Mouse (Mus musculus): ENCODE results near the gene Gm28038.

The Gm28038 gene

DNA sequence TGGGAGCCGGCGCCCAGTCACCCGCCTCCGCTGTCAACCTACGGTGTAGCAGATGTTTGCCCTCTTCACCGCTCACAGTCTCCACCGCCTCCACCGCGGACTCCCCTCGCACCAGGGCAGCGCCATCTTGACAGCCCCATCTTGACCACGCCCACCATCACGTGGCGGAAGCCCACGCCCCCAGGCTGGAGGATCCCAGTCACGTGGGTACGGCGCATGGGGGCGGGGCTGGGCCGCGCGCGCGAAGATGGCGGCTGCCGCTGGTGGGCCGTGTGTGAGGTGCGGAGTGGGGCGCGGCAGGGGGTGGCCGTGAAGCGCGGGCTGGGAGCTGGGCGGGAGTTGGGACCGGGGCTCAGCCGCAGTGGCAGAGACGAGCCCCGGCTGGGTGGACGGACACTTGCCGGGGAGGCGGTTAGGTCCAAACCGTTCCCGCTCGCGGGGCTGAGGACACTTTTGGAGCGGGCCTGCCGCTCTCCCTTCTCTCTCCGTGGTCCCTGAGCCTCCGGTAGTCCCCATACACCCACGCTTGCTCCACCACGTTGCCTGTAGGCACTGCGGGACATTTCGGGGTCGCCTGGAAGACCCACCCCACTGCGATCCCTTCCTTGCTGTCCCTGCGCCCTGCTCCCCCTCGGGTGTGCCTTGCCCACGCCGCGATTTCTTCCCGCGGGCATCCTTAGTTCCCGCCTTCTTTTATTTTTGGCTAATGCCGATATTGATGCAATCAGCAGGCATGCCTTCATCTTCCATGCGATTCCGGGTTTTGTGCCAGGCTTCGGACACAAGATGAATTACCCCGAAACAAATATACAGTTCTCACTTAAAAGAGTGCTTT, 5.6 kb downstream of the Gm28038 start, which contains the start of the genes Dolk and Nup188:
Gene Dolk (minus strand): TSS at position 143 of the 835 bp plus-strand sequence.
Gene Nup188 (plus strand): TSS at position 206 of the 835 bp plus-strand sequence.
- peak; percentile 97 for DNase-seq (ENCODE audit: low read depth)

DNA sequence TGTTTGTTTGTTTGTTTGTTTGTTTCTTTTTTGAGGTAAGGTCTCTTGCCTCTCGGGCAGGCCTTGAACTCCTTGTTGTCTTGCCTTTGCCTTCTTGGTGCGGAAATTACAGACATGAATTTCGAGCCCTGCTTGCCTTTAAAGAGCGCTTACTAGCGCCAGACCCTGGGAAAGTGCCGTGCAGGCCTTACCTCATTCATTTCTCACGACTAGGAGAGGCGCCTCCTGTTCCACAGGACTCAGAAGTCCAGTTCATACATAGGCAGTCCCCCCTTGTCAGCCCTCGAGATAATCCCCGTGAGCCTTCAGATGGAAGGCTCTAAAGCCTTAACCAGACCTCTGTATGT, 6.2 kb downstream of the Gm28038 start:
- DNase-seq (ENCODE audit: low read depth) = peak; percentile 57

DNA sequence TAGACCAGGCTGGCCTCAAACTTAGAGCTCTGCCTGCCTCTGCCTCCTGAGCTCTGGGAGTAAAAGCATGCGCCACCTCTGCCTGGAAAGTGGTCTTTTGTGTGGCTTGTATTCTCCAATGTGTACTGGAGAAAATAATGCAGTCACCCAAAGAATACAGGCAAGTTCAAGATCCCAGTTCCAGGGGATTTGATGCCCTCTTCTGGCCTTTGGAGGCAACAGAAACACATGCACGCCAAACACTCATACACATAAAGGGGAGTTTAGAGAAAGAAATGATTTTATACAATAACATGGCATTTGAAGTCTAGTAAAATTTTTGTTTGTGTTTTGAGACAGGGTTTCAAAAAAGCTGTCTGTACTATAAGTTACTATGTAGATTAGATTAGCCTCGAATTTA, 18.7 kb downstream of the Gm28038 start:
- peak; percentile 30 for DNase-seq (ENCODE audit: low read depth)

DNA sequence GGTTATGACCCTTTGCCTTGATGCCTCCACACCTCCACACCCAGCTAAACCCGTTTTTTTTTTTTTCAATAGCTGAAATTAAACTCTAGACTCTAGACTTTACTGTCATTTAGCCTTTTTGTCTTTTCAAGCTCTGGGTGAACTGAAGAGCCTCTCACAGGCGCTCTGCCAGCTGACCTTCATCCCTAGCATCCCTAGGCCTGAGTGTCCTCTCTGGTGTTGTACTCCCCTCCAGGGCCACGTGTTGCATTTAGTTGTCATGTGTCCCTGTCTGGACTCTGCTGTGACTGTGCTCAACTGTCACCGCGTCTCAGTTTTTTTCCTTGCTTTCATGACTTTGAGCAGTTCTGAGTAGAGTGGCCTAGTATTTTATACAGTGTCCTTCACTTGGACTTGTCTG, 19.1 kb downstream of the Gm28038 start:
- no peak for DNase-seq (ENCODE audit: low read depth)

DNA sequence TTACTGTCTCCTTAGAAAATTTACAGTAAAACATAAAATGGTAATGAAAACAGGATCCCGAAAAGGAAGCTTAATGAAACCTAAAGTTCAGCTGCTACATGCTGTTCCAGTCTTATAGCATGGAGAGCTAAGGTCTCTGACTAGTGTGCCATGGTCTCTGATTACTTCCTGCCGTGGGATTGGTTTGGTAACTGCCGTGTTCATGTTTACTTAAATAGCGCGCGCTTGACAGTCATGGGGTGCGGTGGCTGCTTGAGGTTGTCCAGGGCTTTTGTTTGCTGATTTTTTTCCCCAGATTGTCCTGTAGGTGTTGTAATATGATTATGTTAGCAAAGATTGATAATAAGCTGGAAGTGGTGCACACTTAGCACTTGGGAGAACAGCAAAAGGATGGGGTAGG, 25.2 kb downstream of the Gm28038 start:
- no peak for DNase-seq (ENCODE audit: low read depth)

DNA sequence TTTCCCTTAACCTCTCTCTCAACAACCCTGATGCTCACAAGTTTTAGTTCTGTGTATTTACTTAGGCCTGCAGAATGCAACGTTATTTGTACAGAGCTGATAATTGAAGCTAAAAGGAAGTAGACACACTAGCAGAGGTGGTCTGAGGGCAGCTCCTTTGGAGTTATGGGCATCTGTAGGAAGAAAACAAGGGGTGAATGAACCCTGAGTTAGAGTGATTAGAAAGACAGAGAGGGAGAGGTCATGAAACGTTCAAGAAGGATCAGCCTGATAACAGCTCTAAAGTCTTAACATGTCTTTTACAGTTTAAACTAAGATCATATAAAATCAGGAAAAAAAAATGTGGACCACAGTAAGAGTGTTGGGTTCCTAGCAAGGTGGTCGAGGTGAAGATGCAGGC, 28.5 kb downstream of the Gm28038 start:
- DNase-seq (ENCODE audit: low read depth) = no peak

DNA sequence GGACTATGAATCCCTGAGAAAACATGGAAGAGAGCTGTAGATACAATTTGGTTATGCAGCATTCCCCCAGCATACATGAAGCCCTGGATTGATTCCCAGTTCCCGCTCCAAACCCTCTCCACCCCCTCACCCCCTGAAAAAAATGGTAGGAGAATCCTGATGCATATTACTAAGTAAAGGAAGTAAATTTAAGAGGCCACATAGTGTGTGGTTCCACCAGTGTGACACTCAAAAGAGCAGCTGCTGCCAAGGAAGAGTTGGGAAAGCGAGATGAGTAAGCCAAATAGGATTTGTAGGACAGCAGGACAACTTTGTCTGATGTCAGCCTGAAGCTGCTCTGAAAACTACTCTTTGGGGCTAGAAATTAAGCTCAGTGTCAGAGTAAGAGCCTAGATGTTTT, 30.6 kb downstream of the Gm28038 start:
- DNase-seq (ENCODE audit: low read depth) = no peak

DNA sequence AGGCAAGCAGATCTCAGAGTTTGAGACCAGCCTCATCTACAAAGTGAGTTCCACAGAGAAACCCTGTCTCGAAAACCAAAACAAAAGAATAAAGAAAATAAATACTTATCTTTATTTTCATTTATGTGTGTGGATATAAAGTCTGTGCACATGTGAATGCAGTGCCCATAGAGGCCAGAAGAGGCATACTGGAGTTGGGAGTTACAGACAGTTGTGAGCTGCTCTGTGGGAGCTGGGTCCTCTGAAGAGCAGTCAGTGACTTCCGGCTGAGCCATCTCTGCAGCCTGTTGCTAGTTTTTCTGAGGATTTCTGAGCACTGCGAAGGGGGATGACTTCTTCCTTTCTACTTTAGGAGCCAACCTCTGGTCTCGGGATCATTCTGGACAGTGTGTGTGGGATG, 35.3 kb downstream of the Gm28038 start:
- DNase-seq (ENCODE audit: low read depth) = no peak

DNA sequence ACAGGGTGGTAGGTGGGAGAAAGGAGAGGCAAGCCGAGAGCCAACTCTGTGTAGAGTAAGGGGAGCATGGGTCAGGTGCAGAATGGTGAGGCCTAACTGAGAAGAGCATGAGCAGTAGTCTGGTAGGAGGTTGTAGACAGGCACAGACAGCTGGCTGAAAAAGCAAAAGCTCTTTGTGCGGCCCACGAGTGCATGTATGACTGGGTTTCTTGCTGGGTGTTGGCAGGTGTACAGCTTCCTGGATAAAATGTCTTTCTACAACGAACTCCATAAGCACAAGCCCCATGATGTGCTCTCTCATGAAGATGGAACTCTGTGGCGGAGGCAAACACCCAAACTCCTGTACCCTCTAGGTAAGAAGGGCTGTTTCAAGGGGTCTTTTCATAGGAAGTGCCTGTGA, 36.1 kb downstream of the Gm28038 start:
- no peak for DNase-seq (ENCODE audit: low read depth)

DNA sequence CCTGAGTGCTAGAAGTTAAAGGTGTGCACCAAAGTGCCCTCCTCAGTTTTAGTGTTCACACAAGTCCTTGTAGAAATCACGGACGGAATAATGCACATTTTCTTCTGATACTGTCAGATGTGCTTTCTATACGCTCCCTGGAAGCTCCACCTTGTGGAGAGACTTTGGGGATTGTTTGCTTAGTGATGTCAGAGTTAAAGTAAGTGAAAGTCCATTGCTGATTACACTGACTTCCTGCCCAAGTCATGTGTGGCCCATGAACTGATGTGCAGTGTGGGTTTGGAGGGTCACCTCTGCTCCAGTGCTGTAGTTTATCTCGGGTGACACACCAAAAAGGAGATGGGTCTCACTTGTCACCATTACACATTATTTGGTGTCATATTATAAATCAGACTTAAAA, 38.4 kb downstream of the Gm28038 start:
- DNase-seq (ENCODE audit: low read depth) = no peak

DNA sequence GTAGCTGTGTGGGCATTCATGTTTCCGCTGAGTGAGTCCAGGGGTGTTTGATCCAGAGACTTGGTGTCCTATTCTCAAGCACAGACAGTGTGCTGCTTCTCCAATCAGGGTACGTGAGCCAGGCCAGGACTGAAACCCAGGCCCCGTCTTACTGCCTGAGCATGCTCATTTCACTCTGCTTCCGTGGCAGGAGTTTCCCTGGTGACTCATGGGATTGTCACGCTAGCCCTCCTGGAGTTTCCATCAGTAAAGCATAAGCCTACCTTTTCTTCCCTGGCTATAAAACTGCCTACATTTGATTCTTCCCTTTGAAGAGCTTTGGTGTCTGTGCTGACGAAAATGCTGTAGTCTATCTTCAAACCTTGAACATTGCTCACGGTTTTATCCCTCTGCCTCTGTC, 42.3 kb downstream of the Gm28038 start:
- DNase-seq (ENCODE audit: low read depth) = no peak

DNA sequence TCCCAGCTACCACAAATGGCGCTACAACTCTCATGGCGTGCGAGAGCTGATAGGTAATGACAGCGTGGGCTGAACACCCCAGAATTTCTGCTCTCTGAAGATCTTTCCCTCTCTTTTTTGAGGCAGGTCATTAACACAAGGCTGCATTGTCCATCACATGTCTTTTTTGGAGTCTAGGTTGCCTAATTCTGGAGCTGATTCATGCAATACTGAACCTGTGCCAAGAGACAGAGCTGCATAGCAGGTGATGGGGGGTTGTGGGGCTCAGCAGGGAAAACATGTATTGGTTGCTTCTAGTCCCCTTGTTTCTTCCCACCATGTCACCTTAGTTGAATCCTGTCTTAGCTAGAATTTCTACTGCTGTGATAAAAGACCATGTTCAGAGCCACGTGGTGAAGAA, 44.5 kb downstream of the Gm28038 start:
- no peak for DNase-seq (ENCODE audit: low read depth)

DNA sequence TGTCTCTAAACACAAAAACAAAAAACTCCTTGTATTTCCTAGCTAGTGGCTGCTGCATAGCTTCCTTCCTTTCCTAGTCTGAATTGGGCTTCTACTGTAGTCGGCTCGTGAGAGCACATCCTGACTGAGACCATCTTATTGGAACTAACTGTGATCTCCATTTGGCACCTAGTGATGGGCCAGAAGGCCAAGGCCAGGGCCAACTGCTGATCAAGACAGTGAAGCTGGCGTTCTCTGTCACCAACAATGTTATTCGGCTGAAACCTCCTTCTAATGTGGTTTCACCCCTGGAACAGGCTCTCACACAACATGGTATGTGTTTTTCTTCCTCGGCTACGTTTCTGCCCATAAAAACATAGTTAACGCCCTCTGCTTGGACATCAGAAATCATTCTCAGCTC, 46.4 kb downstream of the Gm28038 start:
- no peak for DNase-seq (ENCODE audit: low read depth)

DNA sequence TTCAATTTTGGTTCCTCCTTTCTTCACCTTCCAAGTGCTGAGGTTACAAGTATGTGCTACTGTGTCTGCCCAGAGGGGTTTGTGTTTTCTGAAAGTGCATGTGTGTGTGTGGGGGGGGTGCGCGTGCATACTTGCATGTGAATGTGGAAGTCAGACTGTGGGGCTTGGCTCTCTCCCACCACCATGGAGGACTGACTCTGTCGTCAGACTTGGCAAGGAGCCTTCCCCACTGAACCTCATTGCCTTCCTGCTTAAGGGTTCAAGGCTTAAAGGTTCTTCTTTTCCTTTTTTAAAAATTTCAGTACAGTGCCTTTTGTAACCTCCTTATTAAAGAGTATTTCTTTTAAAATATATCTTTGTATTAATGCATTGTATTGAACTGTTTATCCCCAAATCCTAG, 47.9 kb downstream of the Gm28038 start:
- no peak for DNase-seq (ENCODE audit: low read depth)

DNA sequence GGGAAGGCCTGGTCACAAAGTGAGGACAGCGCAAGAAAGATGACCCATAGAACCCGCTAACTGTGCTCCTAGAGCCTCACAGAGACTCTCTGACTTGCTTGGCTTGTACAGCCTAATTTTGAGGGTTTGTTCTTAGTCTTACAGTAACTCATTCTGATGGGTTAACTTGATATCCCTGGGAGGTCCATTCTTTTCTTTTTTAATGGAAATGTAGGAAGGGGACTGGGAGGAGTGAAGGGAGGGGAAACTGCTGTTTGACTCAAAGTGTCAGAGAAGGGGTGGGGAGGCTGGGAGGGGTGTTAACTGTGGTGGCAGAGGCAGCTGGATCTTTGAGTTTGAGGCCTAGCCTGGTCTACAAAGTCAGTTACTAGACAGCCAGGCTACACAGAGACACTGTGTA, 54.5 kb downstream of the Gm28038 start:
- no peak for DNase-seq (ENCODE audit: low read depth)

DNA sequence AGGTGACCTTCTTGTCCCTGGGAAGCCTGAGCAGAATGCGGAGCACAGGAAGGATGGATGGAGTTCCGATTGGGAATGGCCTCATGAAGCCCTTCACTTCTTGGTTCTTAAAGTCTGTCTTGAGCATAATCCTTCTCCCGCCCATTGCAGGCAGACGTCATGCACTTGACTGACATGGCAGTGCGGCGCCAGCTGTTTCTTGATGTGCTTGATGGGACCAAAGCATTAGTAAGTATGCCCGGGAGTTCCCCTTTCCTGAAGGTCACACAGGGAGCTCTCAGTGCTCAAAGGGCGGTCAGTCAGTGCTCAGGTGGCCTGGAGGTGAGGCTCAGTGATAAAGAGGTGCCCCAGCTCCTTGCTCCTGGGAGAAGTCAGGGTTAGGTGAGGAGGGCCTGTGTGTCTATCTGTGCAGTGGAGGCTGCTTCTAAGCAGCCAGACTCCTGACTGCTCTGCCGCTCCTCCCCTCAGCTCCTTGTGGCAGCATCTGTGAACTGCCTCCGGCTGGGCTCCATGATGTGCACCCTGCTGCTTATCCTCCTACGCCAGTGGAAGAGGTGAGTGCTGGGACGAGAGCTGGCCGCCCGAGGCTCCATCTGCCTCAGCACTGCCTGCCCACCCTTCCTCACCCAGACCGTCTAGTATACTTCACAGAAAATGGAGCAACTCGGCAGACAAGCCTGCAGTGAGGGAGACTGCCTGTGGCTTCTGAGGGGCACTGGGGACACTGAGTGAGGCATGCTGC, 55.5 kb downstream of the Gm28038 start:
- no peak for DNase-seq (ENCODE audit: low read depth)

DNA sequence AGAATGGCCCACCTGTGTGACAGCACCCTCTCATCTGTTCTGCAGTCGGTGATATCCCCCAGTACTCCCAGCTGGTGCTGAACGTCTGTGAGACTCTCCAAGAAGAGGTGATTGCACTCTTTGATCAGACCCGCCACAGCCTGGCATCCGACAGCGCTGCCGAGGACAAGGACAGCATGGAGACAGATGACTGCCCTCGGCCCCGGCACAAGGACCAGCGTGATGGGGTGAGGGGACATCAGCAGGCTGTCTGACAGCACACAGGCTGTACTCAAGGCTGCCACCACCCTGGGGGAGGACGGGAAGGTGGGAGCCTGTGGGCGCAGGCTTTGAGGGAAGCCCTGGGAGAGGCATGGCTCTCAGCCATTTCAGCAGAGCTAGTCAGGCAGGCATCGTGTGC, 56.3 kb downstream of the Gm28038 start:
- DNase-seq (ENCODE audit: low read depth) = no peak

DNA sequence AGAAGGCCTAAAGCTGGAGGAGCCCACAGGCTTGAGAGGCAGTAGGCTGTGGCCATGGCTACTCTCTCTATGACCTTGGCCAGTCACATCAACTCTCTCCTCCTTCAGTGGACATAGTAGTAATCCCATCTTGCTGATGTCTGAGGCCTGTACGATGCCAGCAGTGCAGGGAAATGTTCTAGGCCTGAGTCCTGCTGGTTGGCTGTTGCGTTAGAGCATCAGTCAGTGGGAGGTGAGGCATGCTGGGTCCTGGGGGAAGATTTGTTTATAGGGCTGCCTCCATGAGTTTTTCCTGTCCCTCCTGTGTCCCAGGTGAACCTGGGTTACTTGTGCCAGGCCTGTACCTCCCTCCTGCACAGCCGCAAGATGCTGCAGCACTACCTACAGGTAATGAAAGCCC, 61.2 kb downstream of the Gm28038 start:
- no peak for DNase-seq (ENCODE audit: low read depth)

DNA sequence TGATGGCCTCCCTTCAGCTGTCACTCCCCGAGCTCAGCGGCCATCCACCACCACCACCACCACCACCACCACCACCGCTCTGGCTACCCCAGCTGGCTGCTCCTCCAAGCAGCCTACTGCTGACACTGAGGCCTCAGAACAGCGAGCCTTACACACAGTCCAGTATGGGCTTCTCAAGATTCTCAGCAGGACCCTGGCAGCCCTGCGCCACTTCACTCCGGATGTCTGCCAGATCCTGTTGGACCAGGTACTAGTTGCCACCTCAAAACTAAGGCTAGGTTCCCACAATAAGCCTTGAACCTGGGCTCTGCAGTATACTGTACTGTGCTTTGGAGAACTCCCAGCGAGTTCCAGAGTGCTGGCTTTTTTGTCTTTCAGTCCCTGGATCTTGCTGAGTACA, 61.7 kb downstream of the Gm28038 start:
- no peak for DNase-seq (ENCODE audit: low read depth)

DNA sequence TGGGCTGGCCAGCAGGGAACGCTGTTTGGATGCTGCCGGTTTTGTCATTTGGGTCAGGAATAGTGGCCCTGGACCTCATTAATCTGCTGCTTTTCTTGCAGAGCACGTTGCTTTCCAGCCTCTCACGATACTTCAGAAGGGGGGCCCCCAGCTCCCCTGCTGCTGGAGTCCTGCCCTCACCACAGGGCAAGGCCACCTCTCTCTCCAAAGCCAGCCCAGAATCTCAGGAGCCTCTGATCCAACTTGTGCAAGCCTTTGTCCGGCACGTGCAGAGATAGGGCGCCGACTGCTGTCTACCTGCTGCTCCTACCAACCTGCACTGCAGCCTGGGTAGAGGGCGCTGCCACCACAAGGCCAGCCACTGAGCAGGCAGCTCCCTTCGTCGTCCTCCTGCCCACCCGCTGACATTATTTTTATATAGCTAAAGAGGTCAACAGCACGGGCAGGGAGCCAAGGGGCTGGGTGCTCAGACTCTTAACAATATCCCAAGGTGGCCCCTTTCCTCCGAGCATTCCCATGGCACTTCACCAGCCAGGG, 62.8 kb downstream of the Gm28038 start:
- DNase-seq (ENCODE audit: low read depth) = no peak

DNA sequence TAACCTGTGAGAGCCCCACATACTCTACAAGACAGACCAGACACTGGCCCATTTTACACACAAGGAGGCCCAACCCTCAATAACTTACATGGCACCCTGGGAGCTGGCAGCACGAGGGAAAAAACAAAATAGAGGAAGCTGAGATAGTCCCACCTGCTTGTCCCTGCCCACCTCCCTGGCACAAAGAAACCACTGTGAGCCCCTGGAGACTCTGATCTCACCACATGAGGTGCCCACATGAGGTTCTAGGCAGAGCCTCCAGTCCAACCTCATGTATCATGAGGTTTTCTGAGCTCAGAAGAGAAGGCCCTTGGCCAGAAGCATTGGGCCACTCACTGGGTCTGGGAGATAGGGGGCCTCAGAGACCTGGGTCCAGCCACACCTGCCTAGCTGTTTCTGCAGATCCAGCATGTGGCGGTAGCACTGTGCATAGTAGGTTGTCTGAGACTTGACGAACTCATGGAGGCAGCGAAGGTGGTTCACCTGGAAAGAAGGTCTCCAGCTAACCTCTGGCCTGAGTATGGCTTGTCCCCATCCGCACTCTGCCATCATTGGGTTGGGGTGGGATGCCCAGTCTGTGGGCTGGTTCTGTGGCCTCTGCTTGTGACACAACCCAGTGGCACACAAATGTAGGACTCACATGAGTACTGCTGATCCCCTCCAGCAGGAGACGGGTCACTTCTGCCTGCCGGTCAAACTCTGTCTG, 65.3 kb downstream of the Gm28038 start:
- DNase-seq (ENCODE audit: low read depth) = no peak

DNA sequence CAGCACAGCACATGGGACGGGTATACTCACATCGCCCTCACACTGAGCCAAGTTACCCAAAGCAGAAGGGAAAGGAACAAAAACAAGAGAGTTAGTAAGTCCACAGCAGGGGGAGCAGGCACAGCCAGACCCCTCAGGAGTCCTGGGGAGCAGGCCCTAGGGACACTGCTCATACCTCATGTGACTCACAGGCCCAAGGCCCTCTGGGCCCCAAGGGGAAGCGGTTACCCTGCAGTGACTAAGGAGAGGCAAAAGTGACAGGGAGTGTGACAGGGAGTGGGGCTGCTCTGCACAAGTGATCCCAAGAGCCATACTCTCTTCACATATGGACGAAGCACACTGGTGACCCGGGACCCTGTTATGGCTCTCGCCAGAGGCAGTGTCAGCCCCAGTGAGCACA, 68.4 kb downstream of the Gm28038 start:
- no peak for DNase-seq (ENCODE audit: low read depth)

All from naive thymus-derived CD4-positive, alpha-beta T cell, adult 2 months (primary cell).